Mouse (Mus musculus): ENCODE measurements around the gene Fh1.

GRCm38 (mm10) chr1:175561806-175562205 lies 63.6 kb downstream of the Fh1 start:
- no peak for TF ChIP-seq POLR2A (IDR thresholded peaks at IDR 0.05; ENCODE audit: control insufficient read depth, low read depth, low read length)
- no peak for TF ChIP-seq CTCF (IDR thresholded peaks at IDR 0.05; ENCODE audit: control insufficient read depth, insufficient read depth, insufficient replicate concordance, low read depth, low read length)
